ENCODE assay signal across 7 mouse cellular contexts in the genomic region with DNA sequence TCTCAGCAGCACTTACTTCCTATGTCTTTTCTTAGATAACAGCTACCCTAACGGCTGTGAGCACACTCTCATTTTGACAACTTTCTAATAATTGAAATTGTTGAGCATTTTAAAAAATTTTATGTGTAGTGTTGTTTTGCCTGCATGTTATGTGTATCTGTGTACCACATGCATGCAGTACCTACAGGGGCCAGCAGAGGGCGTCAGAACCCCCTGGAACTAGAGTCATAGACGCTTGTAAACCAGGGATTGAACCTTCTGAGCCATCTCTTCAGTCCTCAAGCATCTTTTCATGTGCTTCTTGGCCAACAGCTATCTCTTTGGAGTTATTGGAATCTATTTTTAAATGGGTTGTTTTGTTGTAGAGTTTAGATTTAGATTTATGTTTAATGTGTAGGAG. TPM values are rescaled to one million over a fixed set of nuclear protein-coding genes. Genes with fewer than 3 reads are reported as not detected.
DNase-seq lines count a peak whose midpoint lies in the region; ATAC-seq and TF ChIP-seq lines count a peak whose summit lies in the region.

No protein-coding gene starts in this region.

- ATAC-seq in intestine, embryonic 14.5 days (replicated peaks; ENCODE audit: low FRiP score, low TSS enrichment, low read depth): no peak
- no peak for ATAC-seq in intestine, embryonic 15.5 days
- no peak for ATAC-seq in embryonic facial prominence, embryonic 13.5 days (ENCODE audit: insufficient number of reproducible peaks, insufficient read depth, low FRiP score, low TSS enrichment, low read depth)
- no peak for ATAC-seq in liver, embryonic 14.5 days (ENCODE audit: insufficient read depth)
- no peak for ATAC-seq in stomach, postnatal 0 days (ENCODE audit: low FRiP score, low TSS enrichment)

- H3K27ac ChIP-seq in intestine, embryonic 14.5 days (ENCODE audit: low read depth): peak overlapping the region; percentile 5; the same call in 1 of the 2 replicates
- no peak overlapping the region for H3K27ac ChIP-seq in intestine, embryonic 15.5 days
- H3K27ac ChIP-seq in embryonic facial prominence, embryonic 13.5 days: 0 out of 2 replicates have a peak overlapping the region, but pooled peaks have one; percentile 17
- no peak overlapping the region for H3K27ac ChIP-seq in liver, embryonic 14.5 days
- H3K27ac ChIP-seq in stomach, postnatal 0 days (replicated peaks): no peak overlapping the region

- no peak overlapping the region for H3K4me3 ChIP-seq in intestine, embryonic 14.5 days (ENCODE audit: low read depth, low read length)
- no peak overlapping the region for H3K4me3 ChIP-seq in intestine, embryonic 15.5 days (replicated peaks)
- H3K4me3 ChIP-seq in embryonic facial prominence, embryonic 13.5 days: no peak overlapping the region
- H3K4me3 ChIP-seq in liver, embryonic 14.5 days (ENCODE audit: insufficient read depth in 1 of 2, low read depth in 2 of 2, low read length in 2 of 2): no peak overlapping the region
- H3K4me3 ChIP-seq in stomach, postnatal 0 days (ENCODE audit: low read depth, low read length): no peak overlapping the region

- no peak overlapping the region for H3K4me2 ChIP-seq in intestine, embryonic 14.5 days (ENCODE audit: low read length)
- H3K4me2 ChIP-seq in intestine, embryonic 15.5 days (replicated peaks): no peak overlapping the region
- H3K4me2 ChIP-seq in embryonic facial prominence, embryonic 13.5 days: no peak overlapping the region
- no peak overlapping the region for H3K4me2 ChIP-seq in liver, embryonic 14.5 days (ENCODE audit: low read depth)
- H3K4me2 ChIP-seq in stomach, postnatal 0 days (replicated peaks; ENCODE audit: low read depth): no peak overlapping the region

- WGBS in intestine, embryonic 14.5 days: 40% methylated on average over 3 of the region's 3 CpGs
- 45% methylated on average over 3 of the region's 3 CpGs for WGBS in intestine, embryonic 15.5 days
- WGBS in embryonic facial prominence, embryonic 13.5 days: 35% methylated on average over 3 of the region's 3 CpGs
- WGBS in liver, embryonic 14.5 days (ENCODE audit: insufficient replicate concordance): 15% methylated on average over 3 of the region's 3 CpGs
- WGBS in stomach, postnatal 0 days: 49% methylated on average over 3 of the region's 3 CpGs

- no peaks in the 10 kb centered on the region for H3K27me3 ChIP-seq in intestine, embryonic 14.5 days (replicated peaks; ENCODE audit: control insufficient read depth, insufficient read depth, low read length)
- no peaks in the 10 kb centered on the region for H3K27me3 ChIP-seq in intestine, embryonic 15.5 days (replicated peaks)
- H3K27me3 ChIP-seq in embryonic facial prominence, embryonic 13.5 days: no peaks in the 10 kb centered on the region
- no peaks in the 10 kb centered on the region for H3K27me3 ChIP-seq in liver, embryonic 14.5 days (ENCODE audit: control insufficient read depth, insufficient read depth, low read length)
- H3K27me3 ChIP-seq in stomach, postnatal 0 days (ENCODE audit: control insufficient read depth, insufficient read depth, low read length): no peaks in the 10 kb centered on the region

- no peaks in the 10 kb centered on the region for H3K36me3 ChIP-seq in intestine, embryonic 14.5 days (ENCODE audit: control insufficient read depth, insufficient read depth, low read length)
- H3K36me3 ChIP-seq in intestine, embryonic 15.5 days: no peaks in the 10 kb centered on the region
- H3K36me3 ChIP-seq in embryonic facial prominence, embryonic 13.5 days: peaks cover 4% of the 10 kb centered on the region; the same call in 1 of the 2 replicates
- H3K36me3 ChIP-seq in liver, embryonic 14.5 days (replicated peaks; ENCODE audit: control insufficient read depth, insufficient read depth, low read depth): no peaks in the 10 kb centered on the region
- no peaks in the 10 kb centered on the region for H3K36me3 ChIP-seq in stomach, postnatal 0 days (ENCODE audit: control insufficient read depth, insufficient read depth, low read length)

- TF ChIP-seq EP300 in liver, embryonic 14.5 days (IDR thresholded peaks at IDR 0.05; ENCODE audit: low read depth): no peak
- TF ChIP-seq EP300 in stomach, postnatal 0 days (optimal IDR thresholded peaks at IDR 0.05): no peak

- H3K9me3 ChIP-seq in intestine, embryonic 14.5 days (ENCODE audit: control insufficient read depth, low read length): no peaks in the 10 kb centered on the region
- no peaks in the 10 kb centered on the region for H3K9me3 ChIP-seq in intestine, embryonic 15.5 days
- no peaks in the 10 kb centered on the region for H3K9me3 ChIP-seq in embryonic facial prominence, embryonic 13.5 days
- H3K9me3 ChIP-seq in liver, embryonic 14.5 days (ENCODE audit: control insufficient read depth, low read length): no peaks in the 10 kb centered on the region
- H3K9me3 ChIP-seq in stomach, postnatal 0 days (ENCODE audit: control insufficient read depth, low read length): no peaks in the 10 kb centered on the region

- DNase-seq in intestine, embryonic 14.5 days (ENCODE audit: low spot score): peak; percentile 80
- peak; percentile 52 to 54 for DNase-seq in CD8-positive naive resting alpha-beta T cell, adult 2 months (ENCODE audit: low read depth in 2 of 2, low spot score in 2 of 2)
- DNase-seq in MEL-GATA-1-ER (ENCODE audit: extremely low read depth, low read depth): peak; percentile 34
- DNase-seq in liver, embryonic 14.5 days (ENCODE audit: low read depth in 3 of 3, low spot score in 3 of 3): peak in 2 of 3 experiments; percentile 6 to 10
- DNase-seq in stomach, postnatal 0 days (ENCODE audit: low spot score): peak; percentile 62

- no peak overlapping the region for H3K9ac ChIP-seq in intestine, embryonic 14.5 days (ENCODE audit: low read length)
- no peak overlapping the region for H3K9ac ChIP-seq in intestine, embryonic 15.5 days
- H3K9ac ChIP-seq in embryonic facial prominence, embryonic 13.5 days: no peak overlapping the region
- no peak overlapping the region for H3K9ac ChIP-seq in liver, embryonic 14.5 days (replicated peaks)
- no peak overlapping the region for H3K9ac ChIP-seq in stomach, postnatal 0 days (ENCODE audit: low read length)

- H3K4me1 ChIP-seq in intestine, embryonic 14.5 days (replicated peaks; ENCODE audit: control insufficient read depth, insufficient read depth, low read length): peaks cover 12% of the 10 kb centered on the region; the same call in 1 of the 2 replicates
- H3K4me1 ChIP-seq in intestine, embryonic 15.5 days (replicated peaks): peaks cover 12% of the 10 kb centered on the region; the same call in 1 of the 2 replicates
- H3K4me1 ChIP-seq in embryonic facial prominence, embryonic 13.5 days: peaks cover 38% of the 10 kb centered on the region
- peaks cover 0 to 4% of the 10 kb centered on the region in 2 experiments; a peak in 2 of 4 replicates for H3K4me1 ChIP-seq in liver, embryonic 14.5 days (replicated peaks; ENCODE audit: control insufficient read depth in 2 of 2, insufficient read depth in 2 of 2, low read length in 1 of 2)
- H3K4me1 ChIP-seq in stomach, postnatal 0 days (replicated peaks; ENCODE audit: control insufficient read depth, insufficient read depth): no peaks in the 10 kb centered on the region

- peak; percentile 85 for TF ChIP-seq CTCF in liver, embryonic 14.5 days (IDR thresholded peaks at IDR 0.05; ENCODE audit: low read depth)
- TF ChIP-seq CTCF in stomach, postnatal 0 days (IDR thresholded peaks at IDR 0.05; ENCODE audit: low read depth): peak; percentile 80

RNA-seq across cellular contexts. Expression of a gene that starts 15.6 kb away (rescaled TPM):
- polyA plus RNA-seq in intestine, embryonic 14.5 days (2014; fragmentation: Nextera tagmentation; extraction: Ambion mirVana): 29.6 and 31.1 TPM in 2 replicates
- polyA plus RNA-seq in intestine, embryonic 15.5 days (2015; fragmentation: Nextera tagmentation; extraction: Ambion mirVana): 21.9 and 24.7 TPM in 2 replicates
- 38.2 and 43.4 TPM in 2 replicates for polyA plus RNA-seq in embryonic facial prominence, embryonic 13.5 days (2015; fragmentation: Nextera tagmentation; extraction: Ambion mirVana)
- polyA plus RNA-seq in liver, embryonic 14.5 days (2012; rRNA removed): 0.39 and 1.1 TPM in 2 replicates
- 1.5 and 1.8 TPM in 2 replicates for polyA plus RNA-seq in liver, embryonic 14.5 days (2014; fragmentation: Nextera tagmentation; extraction: Ambion mirVana)
- polyA plus RNA-seq in stomach, postnatal 0 days (2015; fragmentation: Nextera tagmentation; extraction: Ambion mirVana): 13.3 and 14.0 TPM in 2 replicates

RNA-seq across cellular contexts. Expression of a gene that starts 34.2 kb away (rescaled TPM):
- 0.09 TPM in 1 of 2 replicates, not detected in the other for polyA plus RNA-seq in intestine, embryonic 14.5 days (2014; fragmentation: Nextera tagmentation; extraction: Ambion mirVana)
- polyA plus RNA-seq in intestine, embryonic 15.5 days (2015; fragmentation: Nextera tagmentation; extraction: Ambion mirVana): 0.30 and 0.57 TPM in 2 replicates
- 0.14 and 0.28 TPM in 2 replicates for polyA plus RNA-seq in embryonic facial prominence, embryonic 13.5 days (2015; fragmentation: Nextera tagmentation; extraction: Ambion mirVana)
- polyA plus RNA-seq in liver, embryonic 14.5 days (2012; rRNA removed): 0.57 and 0.84 TPM in 2 replicates
- 0.70 and 1.00 TPM in 2 replicates for polyA plus RNA-seq in liver, embryonic 14.5 days (2014; fragmentation: Nextera tagmentation; extraction: Ambion mirVana)
- polyA plus RNA-seq in stomach, postnatal 0 days (2015; fragmentation: Nextera tagmentation; extraction: Ambion mirVana): 0.08 and 0.13 TPM in 2 replicates

RNA-seq across cellular contexts. Expression of a gene that starts 40.9 kb away (rescaled TPM):
- 1.1 and 2.3 TPM in 2 replicates for polyA plus RNA-seq in intestine, embryonic 14.5 days (2014; fragmentation: Nextera tagmentation; extraction: Ambion mirVana)
- 2.3 and 3.4 TPM in 2 replicates for polyA plus RNA-seq in intestine, embryonic 15.5 days (2015; fragmentation: Nextera tagmentation; extraction: Ambion mirVana)
- polyA plus RNA-seq in embryonic facial prominence, embryonic 13.5 days (2015; fragmentation: Nextera tagmentation; extraction: Ambion mirVana): 3.0 and 4.8 TPM in 2 replicates
- 0.33 and 0.42 TPM in 2 replicates for polyA plus RNA-seq in liver, embryonic 14.5 days (2012; rRNA removed)
- polyA plus RNA-seq in liver, embryonic 14.5 days (2014; fragmentation: Nextera tagmentation; extraction: Ambion mirVana): 0.33 and 0.43 TPM in 2 replicates
- 0.82 and 1.7 TPM in 2 replicates for polyA plus RNA-seq in stomach, postnatal 0 days (2015; fragmentation: Nextera tagmentation; extraction: Ambion mirVana)

Comparison
In these comparisons a context has a peak if more than half of its experiments do, and no peak if none do; other contexts are left out.
1. H3K27ac ChIP-seq: peak in intestine, embryonic 14.5 days (single experiment) and embryonic facial prominence, embryonic 13.5 days (single experiment); none in intestine, embryonic 15.5 days (single experiment), liver, embryonic 14.5 days (single experiment) and stomach, postnatal 0 days (single experiment).
2. DNase-seq: peak in every context shown above with its lines; median percentile 80 in intestine, embryonic 14.5 days; 62 in stomach, postnatal 0 days; 53 in CD8-positive naive resting alpha-beta T cell, adult 2 months; 34 in MEL-GATA-1-ER; 8 in liver, embryonic 14.5 days.